Mouse (Mus musculus) liver, embryonic 14.5 days (tissue): Measurements from ENCODE around the gene Mndal. TPM values are rescaled to one million over a fixed set of nuclear protein-coding genes. Genes with fewer than 3 reads are reported as not detected.
"Not testable (repeated sequence)": the region's sequence is repeated elsewhere in the genome, so short reads cannot be mapped to it uniquely, and the experiment has no call there.

Experiments used
- ATAC-seq: fragments of 200-750 bp; cut with Nextera tagmentation; 2 replicates; pipeline ENCODE4 v1.8.0; 2017; ENCODE audit warnings: moderate number of reproducible peaks, mild to moderate bottlenecking, moderate library complexity; ENCODE audit not compliant: insufficient read depth
- DNase-seq, 3 experiments: peaks; one replicate each; pipeline ENCODE4 v3.0.0-alpha.2; 2012 to 2013; ENCODE audit warnings: low read depth in 3 of 3, low spot score in 3 of 3
- H3K27ac ChIP-seq: fragments of 300-500 bp; sonication (generic); 2 replicates; pipeline ENCODE4 v1.5.1; 2014; ENCODE audit warnings: moderate library complexity, mild to moderate bottlenecking, control low read depth, inconsistent platforms
- H3K27me3 ChIP-seq: fragments of 300-500 bp; sonication (generic); 2 replicates; pipeline ENCODE4 v1.6.1; 2014; ENCODE audit warnings: mild to moderate bottlenecking, low read length, moderate library complexity; ENCODE audit not compliant: control insufficient read depth, insufficient read depth
- H3K36me3 ChIP-seq: fragments of 300-500 bp; sonication (generic); replicated peaks from 2 replicates; pipeline ENCODE4 v1.6.1; 2014; ENCODE audit warnings: low read depth; ENCODE audit not compliant: control insufficient read depth, insufficient read depth
- H3K4me1 ChIP-seq, 2 experiments: fragments of 200-500 bp in 1 of 2; fragments of 300-500 bp in 1 of 2; sonication (generic) in 1 of 2; replicated peaks; 2 replicates each; pipeline ENCODE4 v1.6.1; 2012 to 2014; ENCODE audit warnings: antibody characterized with exemption in 1 of 2, inconsistent platforms in 1 of 2, low read length in 1 of 2; ENCODE audit not compliant: control insufficient read depth in 2 of 2, insufficient read depth in 2 of 2
- H3K4me2 ChIP-seq: fragments of 300-500 bp; sonication (generic); 2 replicates; pipeline ENCODE4 v1.6.1; 2014; ENCODE audit warnings: low read depth, mild to moderate bottlenecking, control low read depth, moderate library complexity
- H3K4me3 ChIP-seq, 2 experiments: fragments of 200-500 bp in 1 of 2; fragments of 300-500 bp in 1 of 2; sonication (generic) in 1 of 2; 2 replicates each; pipeline ENCODE4 v1.5.1; 2012 to 2014; ENCODE audit warnings: low read depth in 2 of 2, low read length in 2 of 2, mild to moderate bottlenecking in 2 of 2, control low read depth in 1 of 2, inconsistent platforms in 1 of 2, moderate library complexity in 1 of 2; ENCODE audit not compliant: insufficient read depth in 1 of 2
- H3K9ac ChIP-seq: fragments of 300-500 bp; sonication (generic); replicated peaks from 2 replicates; pipeline ENCODE4 v1.6.1; 2014; ENCODE audit warnings: mild to moderate bottlenecking, control low read depth, moderate library complexity
- H3K9me3 ChIP-seq: fragments of 300-500 bp; sonication (generic); 2 replicates; pipeline ENCODE4 v1.6.1; 2016; ENCODE audit warnings: low read length, mixed read lengths; ENCODE audit not compliant: control insufficient read depth
- CTCF ChIP-seq: IDR thresholded peaks from 2 replicates; pipeline ENCODE4 v1.5.1; 2016; ENCODE audit warnings: antibody characterized with exemption, low read depth, control low read depth
- EP300 ChIP-seq: IDR thresholded peaks from 2 replicates; pipeline ENCODE4 v1.6.1; 2016; ENCODE audit warnings: antibody characterized with exemption, low read depth
- WGBS: fragments of 180-500 bp; shearing (Covaris S2); extraction: QIAGEN DNeasy Blood & Tissue Kit; methylation state at CpG from one replicate; pipeline ENCODE4 v1.1.7; 2014; ENCODE audit not compliant: insufficient replicate concordance; 5-methylcytosine and 5-hydroxymethylcytosine counted together
- polyA plus RNA-seq, 2 experiments: library from polyadenylated mRNA; depleted of rRNA in 1 of 2; stranded (reverse) in 1 of 2; unstranded in 1 of 2; fragments of >200 nt; fragmentation: Nextera tagmentation in 1 of 2; extraction: Ambion mirVana in 1 of 2; gene quantifications; 2 replicates each; pipeline versions ENCODE4 v1.2.1 to v1.2.3; 2012 to 2014

Gene Mndal
- polyA plus RNA-seq, 2 experiments = 2.6 to 2.8 TPM

- not testable (repeated sequence) for H3K4me3 ChIP-seq, H3K4me2 ChIP-seq, H3K27me3 ChIP-seq, H3K9ac ChIP-seq, H3K4me1 ChIP-seq, ATAC-seq, H3K36me3 ChIP-seq, H3K9me3 ChIP-seq, DNase-seq, H3K27ac ChIP-seq
- WGBS = 51% methylated on average over 3 of the region's 3 CpGs
These were observed 13.7 kb upstream of the Mndal start for GRCm38 (mm10) chr1:173955839-173956527.

GRCm38 (mm10) chr1:173955071-173955796 lies 12.9 kb upstream of the Mndal start:
- Histone ChIP-seq H3K4me2 (no peak overlapping the region), H3K9ac (no peak overlapping the region), H3K27ac (no peak overlapping the region), H3K27me3 (no peaks in the 10 kb centered on the region), H3K4me3 (no peak overlapping the region), H3K9me3 (no peaks in the 10 kb centered on the region), H3K4me1 (no peaks in the 10 kb centered on the region), H3K36me3 (no peaks in the 10 kb centered on the region)
- DNase-seq (no peak), ATAC-seq (no peak)
- 54% methylated on average over 2 of the region's 2 CpGs for WGBS
- TF ChIP-seq CTCF = no peak
- TF ChIP-seq EP300 = no peak

GRCm38 (mm10) chr1:173953563-173953962 lies 11.3 kb upstream of the Mndal start:
- Histone ChIP-seq H3K9me3 (no peaks in the 10 kb centered on the region), H3K4me1 (no peaks in the 10 kb centered on the region), H3K9ac (no peak overlapping the region), H3K27me3 (no peaks in the 10 kb centered on the region), H3K4me2 (no peak overlapping the region), H3K27ac (no peak overlapping the region), H3K36me3 (no peaks in the 10 kb centered on the region), H3K4me3 (no peak overlapping the region)
- no peak for DNase-seq
- WGBS = 46% methylated on average over 1 of the region's 1 CpGs
- no peak for TF ChIP-seq EP300
- no peak for TF ChIP-seq CTCF
- ATAC-seq = no peak

- WGBS = 20% methylated on average over 2 of the region's 2 CpGs
- H3K36me3 ChIP-seq, H3K9me3 ChIP-seq, H3K4me3 ChIP-seq, H3K27me3 ChIP-seq, DNase-seq, H3K4me2 ChIP-seq, ATAC-seq, H3K27ac ChIP-seq, H3K9ac ChIP-seq, H3K4me1 ChIP-seq: not testable (repeated sequence)
These were observed 6.8 kb upstream of the Mndal start for GRCm38 (mm10) chr1:173949044-173949443.

GRCm38 (mm10) chr1:173942780-173943066 lies 432 bp upstream of the Mndal start:
- not testable (repeated sequence) for H3K4me3 ChIP-seq, ATAC-seq, H3K36me3 ChIP-seq, H3K27ac ChIP-seq, H3K4me1 ChIP-seq, H3K9me3 ChIP-seq, H3K4me2 ChIP-seq, DNase-seq, H3K9ac ChIP-seq, H3K27me3 ChIP-seq

- H3K27ac ChIP-seq, H3K4me3 ChIP-seq: not testable (repeated sequence)
- 77% methylated on average over 2 of the region's 2 CpGs for WGBS
These were observed 769 bp downstream of the Mndal start for GRCm38 (mm10) chr1:173941522-173941921.

GRCm38 (mm10) chr1:173919279-173919678 lies 23.0 kb downstream of the Mndal start:
- H3K36me3 ChIP-seq, H3K4me1 ChIP-seq, DNase-seq, H3K4me2 ChIP-seq, H3K27me3 ChIP-seq, ATAC-seq, H3K27ac ChIP-seq, H3K4me3 ChIP-seq, H3K9me3 ChIP-seq, H3K9ac ChIP-seq: not testable (repeated sequence)
- 47% methylated on average over 2 of the region's 3 CpGs for WGBS

More at GRCm38 (mm10) chr1:173941522-173941921, 769 bp downstream of the Mndal start:
- H3K9me3 ChIP-seq, H3K9ac ChIP-seq, DNase-seq, H3K27me3 ChIP-seq, ATAC-seq, H3K36me3 ChIP-seq, H3K4me1 ChIP-seq, H3K4me2 ChIP-seq: not testable (repeated sequence)
